ENCODE assay signal across 7 mouse cellular contexts in the genomic region with DNA sequence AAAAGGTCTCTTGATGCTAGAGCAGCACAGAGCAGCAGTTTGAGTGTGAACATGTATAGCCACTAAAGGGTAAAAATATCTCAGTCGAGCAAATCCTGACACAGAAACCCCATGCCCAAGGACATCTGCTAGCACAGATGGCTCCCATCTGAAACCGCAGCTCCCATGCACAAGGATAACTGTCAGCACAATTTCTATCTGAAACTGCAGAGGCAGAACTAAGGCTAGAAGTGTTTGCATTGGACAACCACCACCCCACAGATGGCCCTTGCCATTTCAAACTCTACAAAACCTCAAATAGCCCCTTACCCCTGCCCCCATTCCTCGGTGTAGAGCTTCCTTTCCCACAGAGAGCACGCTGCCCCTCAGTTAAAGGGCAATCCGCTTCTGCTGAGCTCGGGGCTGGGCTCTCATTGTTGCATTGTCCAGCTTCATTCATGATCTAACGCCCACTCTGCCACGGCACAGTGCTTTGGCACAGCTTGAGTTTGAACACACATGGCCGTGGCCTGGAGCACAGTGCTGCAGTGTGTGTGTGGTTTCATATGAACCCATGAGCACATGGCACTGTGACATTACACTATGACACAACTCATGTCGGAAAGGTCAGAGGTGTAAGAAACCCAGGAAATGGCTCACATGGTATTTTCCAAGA. TPM values are rescaled to one million over a fixed set of nuclear protein-coding genes. Genes with fewer than 3 reads are reported as not detected.
DNase-seq lines count a peak whose midpoint lies in the region; ATAC-seq and TF ChIP-seq lines count a peak whose summit lies in the region.

No protein-coding gene starts in this region.

- TF ChIP-seq POLR2A in bone marrow, adult 2 months (IDR thresholded peaks at IDR 0.05; ENCODE audit: borderline replicate concordance, control insufficient read depth, low read depth, low read length), result no peak

- H3K4me1 ChIP-seq in bone marrow, adult 2 months (ENCODE audit: control insufficient read depth, insufficient read depth, low read length), result no peaks in the 10 kb centered on the region; the same call in 1 of the 2 replicates
- H3K4me1 ChIP-seq in hindbrain, embryonic 11.5 days (replicated peaks; ENCODE audit: control insufficient read depth, insufficient read depth, low read length), result no peaks in the 10 kb centered on the region
- no peaks in the 10 kb centered on the region for H3K4me1 ChIP-seq in liver, embryonic 11.5 days (replicated peaks; ENCODE audit: control insufficient read depth, insufficient read depth, low read length)

- H3K4me3 ChIP-seq in bone marrow, adult 2 months (replicated peaks; ENCODE audit: control insufficient read depth, low read depth, low read length), result no peak overlapping the region
- no peak overlapping the region for H3K4me3 ChIP-seq in hindbrain, embryonic 11.5 days (ENCODE audit: low read depth, low read length)
- H3K4me3 ChIP-seq in liver, embryonic 11.5 days (ENCODE audit: low read depth, low read length), result no peak overlapping the region

- WGBS in bone marrow, adult 2 months, result 69% methylated on average over 10 of the region's 10 CpGs
- WGBS in hindbrain, embryonic 11.5 days, result 42% methylated on average over 10 of the region's 10 CpGs
- 76% methylated on average over 10 of the region's 10 CpGs for WGBS in liver, embryonic 11.5 days

- no peaks in the 10 kb centered on the region for H3K9me3 ChIP-seq in hindbrain, embryonic 11.5 days (ENCODE audit: control insufficient read depth, low read length)
- H3K9me3 ChIP-seq in liver, embryonic 11.5 days (ENCODE audit: control insufficient read depth, low read length), result no peaks in the 10 kb centered on the region

- H3K27ac ChIP-seq in bone marrow, adult 2 months (ENCODE audit: control insufficient read depth, insufficient read depth, low read depth, low read length, poor library complexity), result no peak overlapping the region
- H3K27ac ChIP-seq in hindbrain, embryonic 11.5 days (ENCODE audit: low read depth, low read length), result no peak overlapping the region
- H3K27ac ChIP-seq in liver, embryonic 11.5 days (ENCODE audit: low read depth, low read length), result no peak overlapping the region

- intact Hi-C loops in left cerebral cortex, postnatal 25 days (cut with DNase I), result no loop called here

- no peaks in the 10 kb centered on the region for H3K36me3 ChIP-seq in hindbrain, embryonic 11.5 days (ENCODE audit: control insufficient read depth, insufficient read depth, low read length)
- H3K36me3 ChIP-seq in liver, embryonic 11.5 days (ENCODE audit: control insufficient read depth, insufficient read depth, low read length), result no peaks in the 10 kb centered on the region

- H3K9ac ChIP-seq in hindbrain, embryonic 11.5 days (ENCODE audit: low read depth, low read length), result no peak overlapping the region
- no peak overlapping the region for H3K9ac ChIP-seq in liver, embryonic 11.5 days (ENCODE audit: low read depth, low read length)

- no peak overlapping the region for H3K4me2 ChIP-seq in hindbrain, embryonic 11.5 days (replicated peaks; ENCODE audit: low read depth, low read length)
- no peak overlapping the region for H3K4me2 ChIP-seq in liver, embryonic 11.5 days

- 0 out of 2 replicates have a peak, but pooled peaks have one; percentile 6 for TF ChIP-seq CTCF in bone marrow, adult 2 months (IDR thresholded peaks at IDR 0.05; ENCODE audit: control insufficient read depth, insufficient read depth, low read length)

- H3K27me3 ChIP-seq in hindbrain, embryonic 11.5 days (ENCODE audit: control insufficient read depth, insufficient read depth, low read length), result no peaks in the 10 kb centered on the region
- H3K27me3 ChIP-seq in liver, embryonic 11.5 days (replicated peaks; ENCODE audit: control insufficient read depth, insufficient read depth, low read length), result no peaks in the 10 kb centered on the region

- 0 out of 2 replicates have a peak, but pooled peaks have one; percentile 25 for ATAC-seq in hindbrain, embryonic 11.5 days (ENCODE audit: low FRiP score)
- no peak for ATAC-seq in liver, embryonic 11.5 days (replicated peaks; ENCODE audit: low FRiP score)

- peak; percentile 86 for DNase-seq in cerebellum, adult 11-12 months
- peak; percentile 11 for DNase-seq in hindbrain, embryonic 11.5 days (ENCODE audit: low spot score)
- peak; percentile 64 to 87 for DNase-seq in left cerebral cortex, postnatal 25 days (ENCODE audit: low spot score in 2 of 2)
- DNase-seq in MN1 (ENCODE audit: low spot score), result no peak
- no peak for DNase-seq in ovary, postnatal 36 days (ENCODE audit: low spot score)
- no peak for DNase-seq in liver, embryonic 11.5 days (ENCODE audit: low spot score)

RNA-seq across cellular contexts. Expression of a gene that starts 23.3 kb away (rescaled TPM):
- polyA plus RNA-seq in bone marrow, adult 2 months (2011; ENCODE audit: insufficient read depth, insufficient read length, low replicate concordance, missing spikeins), result 8.0 and 22.7 TPM in 2 replicates
- 0.86 and 1.0 TPM in 2 replicates for polyA plus RNA-seq in hindbrain, embryonic 11.5 days (2014; fragmentation: Nextera tagmentation; extraction: Ambion mirVana)
- total RNA-seq in left cerebral cortex, postnatal 25 days (2021), result 10 to 100 TPM; 15.1 to 15.7 TPM
- polyA plus RNA-seq in liver, embryonic 11.5 days (2014; fragmentation: Nextera tagmentation; extraction: Ambion mirVana), result 0.16 TPM in 1 of 2 replicates, not detected in the other

RNA-seq across cellular contexts. Expression of a gene that starts 49.3 kb away (rescaled TPM):
- polyA plus RNA-seq in bone marrow, adult 2 months (2011; ENCODE audit: insufficient read depth, insufficient read length, low replicate concordance, missing spikeins), result 6.9 and 12.5 TPM in 2 replicates
- polyA plus RNA-seq in hindbrain, embryonic 11.5 days (2014; fragmentation: Nextera tagmentation; extraction: Ambion mirVana), result 30.5 and 34.8 TPM in 2 replicates
- total RNA-seq in left cerebral cortex, postnatal 25 days (2021), result 10 to 100 TPM; 30.1 to 32.9 TPM
- polyA plus RNA-seq in liver, embryonic 11.5 days (2014; fragmentation: Nextera tagmentation; extraction: Ambion mirVana), result 24.1 and 25.0 TPM in 2 replicates

Comparison
In these comparisons a context has a peak if more than half of its experiments do, and no peak if none do; other contexts are left out.
1. DNase-seq: peak in cerebellum, adult 11-12 months (single experiment), hindbrain, embryonic 11.5 days (single experiment) and left cerebral cortex, postnatal 25 days (2 of 2); none in MN1 (single experiment), ovary, postnatal 36 days (single experiment) and liver, embryonic 11.5 days (single experiment).